Mouse (Mus musculus): Measurements from ENCODE around the gene Rbfox1.

Gene Rbfox1

GRCm38 (mm10) chr16:6212916-6213315 lies 327.8 kb downstream of the Rbfox1 start:
- DNase-seq (ENCODE audit: low read depth, low spot score) = no peak

- no peak for DNase-seq (ENCODE audit: low read depth, low spot score)
Observed at GRCm38 (mm10) chr16:6227449-6227848, 342.3 kb downstream of the Rbfox1 start.

GRCm38 (mm10) chr16:6232966-6233365 lies 347.8 kb downstream of the Rbfox1 start:
- no peak for DNase-seq (ENCODE audit: low read depth, low spot score)

GRCm38 (mm10) chr16:6241393-6241792 lies 356.2 kb downstream of the Rbfox1 start:
- no peak for DNase-seq (ENCODE audit: low read depth, low spot score)

- no peak for DNase-seq (ENCODE audit: low read depth, low spot score)
Observed at GRCm38 (mm10) chr16:6242468-6242867, 357.3 kb downstream of the Rbfox1 start.

GRCm38 (mm10) chr16:6247569-6247968 lies 362.4 kb downstream of the Rbfox1 start:
- no peak for DNase-seq (ENCODE audit: low read depth, low spot score)

GRCm38 (mm10) chr16:6264557-6264956 lies 379.4 kb downstream of the Rbfox1 start:
- no peak for DNase-seq (ENCODE audit: low read depth, low spot score)

GRCm38 (mm10) chr16:6265610-6266009 lies 380.5 kb downstream of the Rbfox1 start:
- DNase-seq (ENCODE audit: low read depth, low spot score) = no peak

- no peak for DNase-seq (ENCODE audit: low read depth, low spot score)
Observed at GRCm38 (mm10) chr16:6271596-6272370, 386.6 kb downstream of the Rbfox1 start.

GRCm38 (mm10) chr16:6283496-6283895 lies 398.3 kb downstream of the Rbfox1 start:
- no peak for DNase-seq (ENCODE audit: low read depth, low spot score)

GRCm38 (mm10) chr16:6284317-6284716 lies 399.2 kb downstream of the Rbfox1 start:
- no peak for DNase-seq (ENCODE audit: low read depth, low spot score)

GRCm38 (mm10) chr16:6287699-6288098 lies 402.5 kb downstream of the Rbfox1 start:
- DNase-seq (ENCODE audit: low read depth, low spot score) = no peak

GRCm38 (mm10) chr16:6300112-6300511 lies 415.0 kb downstream of the Rbfox1 start:
- DNase-seq (ENCODE audit: low read depth, low spot score) = no peak

GRCm38 (mm10) chr16:6303082-6303481 lies 417.9 kb downstream of the Rbfox1 start:
- DNase-seq (ENCODE audit: low read depth, low spot score) = no peak

GRCm38 (mm10) chr16:6309940-6310339 lies 424.8 kb downstream of the Rbfox1 start:
- DNase-seq (ENCODE audit: low read depth, low spot score) = no peak

- no peak for DNase-seq (ENCODE audit: low read depth, low spot score)
Observed at GRCm38 (mm10) chr16:6310744-6311678, 425.9 kb downstream of the Rbfox1 start.

- DNase-seq (ENCODE audit: low read depth, low spot score) = no peak
Observed at GRCm38 (mm10) chr16:6313689-6314088, 428.5 kb downstream of the Rbfox1 start.

GRCm38 (mm10) chr16:6324832-6325231 lies 439.7 kb downstream of the Rbfox1 start:
- no peak for DNase-seq (ENCODE audit: low read depth, low spot score)

- DNase-seq (ENCODE audit: low read depth, low spot score) = no peak
Observed at GRCm38 (mm10) chr16:6331400-6331939, 446.3 kb downstream of the Rbfox1 start.

GRCm38 (mm10) chr16:6333273-6333672 lies 448.1 kb downstream of the Rbfox1 start:
- DNase-seq (ENCODE audit: low read depth, low spot score) = no peak

GRCm38 (mm10) chr16:6348103-6348502 lies 462.9 kb downstream of the Rbfox1 start:
- DNase-seq (ENCODE audit: low read depth, low spot score) = no peak

GRCm38 (mm10) chr16:6348581-6349241 lies 463.6 kb downstream of the Rbfox1 start:
- no peak for DNase-seq (ENCODE audit: low read depth, low spot score)
